In the genomic region with DNA sequence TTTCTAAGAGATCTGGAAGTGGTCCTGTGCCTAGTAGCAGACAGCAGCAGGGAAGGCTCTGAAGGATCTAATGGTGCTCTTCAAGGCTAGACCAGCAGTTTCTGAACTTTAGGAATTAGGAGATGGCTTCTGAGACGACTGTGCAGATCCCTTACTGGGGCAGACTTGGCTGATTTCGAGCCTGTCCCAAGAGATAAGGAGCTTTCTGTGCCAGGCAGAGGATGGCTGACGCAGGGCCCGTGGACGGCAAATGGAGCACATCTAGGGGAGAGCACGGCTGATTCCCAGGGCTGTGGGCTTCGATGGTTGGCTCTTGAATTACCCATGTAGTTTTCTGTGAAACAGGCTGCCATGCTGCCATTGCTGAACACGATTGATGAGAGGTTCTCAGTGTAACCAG, we compare ENCODE assay signal across 10 mouse cellular contexts.
"Had no signal": no experiment of that assay in that cellular context is flagged by ENCODE, and none has a peak within 500 bp of the region (broad histone marks: within the 10 kb centered on the region; RNA-seq: fewer than 3 reads in every experiment).

No protein-coding gene starts in this region.

- H3K9me3 ChIP-seq: limb, embryonic 10.5 days; lung, embryonic 15.5 days; midbrain, embryonic 10.5 days; neural tube, embryonic 13.5 days; stomach, embryonic 15.5 days had no signal

- H3K4me2 ChIP-seq: lung, embryonic 15.5 days; neural tube, embryonic 13.5 days; stomach, embryonic 15.5 days had no signal

- H3K9ac ChIP-seq: lung, embryonic 15.5 days; neural tube, embryonic 13.5 days; stomach, embryonic 15.5 days had no signal

- H3K4me3 ChIP-seq: limb, embryonic 10.5 days; lung, embryonic 15.5 days; midbrain, embryonic 10.5 days; neural tube, embryonic 13.5 days; stomach, embryonic 15.5 days had no signal

- H3K27me3 ChIP-seq: lung, embryonic 15.5 days; neural tube, embryonic 13.5 days; stomach, embryonic 15.5 days had no signal

- H3K4me1 ChIP-seq: lung, embryonic 15.5 days; stomach, embryonic 15.5 days had no signal

- ATAC-seq: intestine, embryonic 16.5 days had no signal

- H3K36me3 ChIP-seq: lung, embryonic 15.5 days; neural tube, embryonic 13.5 days; stomach, embryonic 15.5 days had no signal

- H3K27ac ChIP-seq: limb, embryonic 10.5 days; lung, embryonic 15.5 days; midbrain, embryonic 10.5 days; neural tube, embryonic 13.5 days; stomach, embryonic 15.5 days had no signal

- DNase-seq: midbrain, embryonic 14.5 days; right cerebral cortex, postnatal 14 days; thymus, adult 2 months; thymus, postnatal 25 days had no signal
